Mouse (Mus musculus) testis, adult 2 months (tissue): Measurements from ENCODE around the gene Helb. TPM values are rescaled to one million over a fixed set of nuclear protein-coding genes. Genes with fewer than 3 reads are reported as not detected.

Source experiments
- H3K27ac ChIP-seq: fragments of 200-500 bp; 2 replicates; pipeline ENCODE4 v1.5.1; 2012; ENCODE audit warnings: low read depth, low read length; ENCODE audit not compliant: control insufficient read depth, insufficient read depth
- H3K27me3 ChIP-seq: fragments of 200-500 bp; 2 replicates; pipeline ENCODE4 v1.6.1; 2012; ENCODE audit warnings: mild to moderate bottlenecking, low read length, moderate library complexity; ENCODE audit not compliant: control insufficient read depth, insufficient read depth
- H3K36me3 ChIP-seq: fragments of 200-500 bp; 2 replicates; pipeline ENCODE4 v1.6.1; 2012; ENCODE audit warnings: mild to moderate bottlenecking, low read length; ENCODE audit not compliant: control insufficient read depth, insufficient read depth
- H3K4me1 ChIP-seq: fragments of 200-500 bp; 2 replicates; pipeline ENCODE4 v1.6.1; 2012; ENCODE audit warnings: low read length; ENCODE audit not compliant: control insufficient read depth, insufficient read depth
- H3K4me3 ChIP-seq: fragments of 200-500 bp; 2 replicates; pipeline ENCODE4 v1.5.1; 2012; ENCODE audit warnings: low read depth, mild to moderate bottlenecking, low read length, moderate library complexity, mixed read lengths; ENCODE audit not compliant: control insufficient read depth
- CTCF ChIP-seq: fragments of 200-500 bp; IDR thresholded peaks from 2 replicates; pipeline ENCODE4 v1.5.1; 2012; ENCODE audit warnings: low read depth, mild to moderate bottlenecking, inconsistent platforms, low read length, moderate library complexity; ENCODE audit not compliant: control insufficient read depth, insufficient read depth, insufficient replicate concordance
- POLR2A ChIP-seq: fragments of 200-500 bp; IDR thresholded peaks from 2 replicates; pipeline ENCODE4 v1.6.1; 2012; ENCODE audit warnings: low read depth, mild to moderate bottlenecking, inconsistent platforms, low read length, moderate library complexity; ENCODE audit not compliant: control insufficient read depth
- polyA plus RNA-seq: library from polyadenylated mRNA; depleted of rRNA; stranded (reverse); fragments of >200 nt; gene quantifications from 2 replicates; pipeline ENCODE4 v1.2.3, GENCODE M21; 2012

Gene Helb
- polyA plus RNA-seq, 1 experiment: 0.62 TPM

DNA sequence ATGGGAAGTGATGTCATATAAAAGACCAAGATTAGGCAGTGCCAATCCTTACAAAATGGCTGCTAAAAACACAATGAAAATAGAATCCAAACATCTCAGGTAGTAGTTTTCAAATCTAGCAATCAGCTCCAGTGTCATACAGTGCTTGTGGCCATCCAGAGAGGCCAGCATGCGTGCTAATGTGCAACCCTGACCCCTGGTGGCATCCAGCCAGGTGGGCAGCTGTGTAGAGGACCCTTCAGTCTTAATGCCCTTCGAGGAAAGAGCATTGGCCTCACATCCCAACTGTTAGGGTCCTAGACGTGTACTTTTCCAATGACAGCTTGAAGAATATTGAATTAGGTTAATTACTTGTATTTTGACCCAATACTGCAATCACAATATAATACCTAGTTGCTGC, 34.9 kb downstream of the Helb start:
- Histone ChIP-seq H3K27me3 (no peaks in the 10 kb centered on the region), H3K4me1 (no peaks in the 10 kb centered on the region), H3K4me3 (no peak overlapping the region), H3K36me3 (no peaks in the 10 kb centered on the region), H3K27ac (no peak overlapping the region)
- TF ChIP-seq POLR2A (no peak), CTCF (no peak)

DNA sequence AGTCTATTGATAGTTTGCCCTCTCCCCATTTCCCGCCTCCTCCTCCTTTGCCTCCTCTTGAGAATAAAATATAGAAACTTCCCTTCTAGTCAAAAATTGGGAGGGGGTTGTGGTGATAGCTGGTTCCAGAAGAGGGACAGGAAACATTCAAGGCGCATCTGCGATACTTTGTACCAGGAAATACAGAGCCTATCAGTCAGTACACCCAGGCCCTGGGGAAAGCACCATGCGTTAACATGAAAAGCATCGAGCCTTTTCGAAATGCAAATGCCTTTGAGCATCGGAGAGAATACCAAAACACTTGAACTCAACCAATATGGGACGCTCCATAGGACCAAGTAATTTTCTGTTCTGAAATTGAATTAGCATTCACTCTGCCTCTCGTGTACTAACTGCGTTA, 46.5 kb downstream of the Helb start:
- Histone ChIP-seq H3K4me3 (no peak overlapping the region), H3K27ac (no peak overlapping the region)
- TF ChIP-seq CTCF: no peak
- no peak for TF ChIP-seq POLR2A

DNA sequence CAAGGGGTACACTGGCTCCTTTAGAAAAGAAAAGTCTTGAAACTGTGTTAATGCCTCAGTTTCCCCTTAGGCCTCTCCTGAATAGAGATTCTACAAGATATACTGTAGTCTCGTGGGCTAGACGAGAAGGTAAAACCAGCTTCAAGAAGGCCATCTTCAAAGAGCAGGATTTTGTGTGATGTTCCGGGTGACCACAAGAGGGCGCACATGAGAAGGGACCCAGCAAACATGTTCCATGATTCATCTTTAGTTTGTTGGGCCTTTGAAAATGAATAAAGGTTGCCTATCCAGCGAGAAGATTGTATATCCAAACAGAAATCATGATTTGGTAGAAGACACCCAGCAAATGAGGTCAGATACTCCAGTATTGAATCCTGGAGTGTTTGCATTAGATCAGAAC, 48.4 kb downstream of the Helb start:
- no peaks in the 10 kb centered on the region; the same call in 1 of the 2 replicates for H3K4me1 ChIP-seq
- TF ChIP-seq POLR2A (no peak), CTCF (peak; percentile 43; the same call in 1 of the 2 replicates)
- no peaks in the 10 kb centered on the region for H3K36me3 ChIP-seq
- H3K4me3 ChIP-seq: no peak overlapping the region
- H3K27ac ChIP-seq: no peak overlapping the region
- H3K27me3 ChIP-seq: no peaks in the 10 kb centered on the region

More for the DNA sequence above, 46.5 kb downstream of the Helb start:
- H3K4me1 ChIP-seq: no peaks in the 10 kb centered on the region; the same call in 1 of the 2 replicates
- H3K36me3 ChIP-seq: no peaks in the 10 kb centered on the region
- no peaks in the 10 kb centered on the region for H3K27me3 ChIP-seq

DNA sequence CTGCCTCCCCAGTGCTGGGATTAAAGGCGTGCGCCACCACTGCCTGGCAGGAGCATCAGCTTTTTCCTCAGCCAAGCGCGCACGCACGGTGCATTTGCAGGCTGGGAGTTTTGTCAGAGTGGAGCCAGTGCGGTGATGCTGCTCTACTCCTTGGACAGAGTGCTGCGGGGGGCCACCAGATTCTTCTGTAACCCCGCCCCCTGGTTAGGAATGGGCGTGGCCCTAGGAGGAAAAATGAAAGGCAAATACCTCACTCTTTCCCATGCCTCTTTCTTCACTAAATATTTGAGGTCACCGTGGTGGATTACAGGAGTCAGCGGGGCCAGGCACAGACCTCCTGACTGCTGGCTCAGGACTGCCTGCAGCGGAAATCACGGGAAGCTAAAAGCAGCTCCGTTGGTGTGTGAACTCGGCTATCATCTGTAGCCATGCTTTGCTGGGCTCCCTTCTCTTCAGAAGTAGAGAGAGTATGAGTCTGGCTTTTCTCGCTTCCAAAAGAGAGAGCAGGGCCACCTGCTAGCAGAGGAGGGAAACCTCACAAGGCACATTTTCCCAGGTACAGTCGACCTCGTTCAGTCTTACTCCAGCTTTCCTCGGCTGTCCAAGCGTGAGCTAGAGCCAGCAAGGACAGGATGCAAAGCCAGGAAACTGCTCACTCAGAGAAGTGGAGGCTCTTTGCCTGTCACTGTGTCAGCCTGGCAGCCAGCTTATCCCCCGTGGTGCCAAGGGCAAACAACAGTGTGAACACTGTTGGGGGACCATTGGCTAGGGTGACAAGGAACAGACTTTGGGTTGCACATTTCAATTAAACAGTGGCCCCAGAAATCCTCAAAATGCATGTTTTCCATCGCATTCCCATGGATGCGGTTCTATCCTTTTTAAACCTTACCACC, 51.3 kb downstream of the Helb start:
- no peak for TF ChIP-seq CTCF
- no peak for TF ChIP-seq POLR2A
- no peaks in the 10 kb centered on the region for H3K36me3 ChIP-seq
- no peak overlapping the region for H3K4me3 ChIP-seq
- no peak overlapping the region for H3K27ac ChIP-seq
- H3K4me1 ChIP-seq: no peaks in the 10 kb centered on the region; the same call in 1 of the 2 replicates
- H3K27me3 ChIP-seq: no peaks in the 10 kb centered on the region

DNA sequence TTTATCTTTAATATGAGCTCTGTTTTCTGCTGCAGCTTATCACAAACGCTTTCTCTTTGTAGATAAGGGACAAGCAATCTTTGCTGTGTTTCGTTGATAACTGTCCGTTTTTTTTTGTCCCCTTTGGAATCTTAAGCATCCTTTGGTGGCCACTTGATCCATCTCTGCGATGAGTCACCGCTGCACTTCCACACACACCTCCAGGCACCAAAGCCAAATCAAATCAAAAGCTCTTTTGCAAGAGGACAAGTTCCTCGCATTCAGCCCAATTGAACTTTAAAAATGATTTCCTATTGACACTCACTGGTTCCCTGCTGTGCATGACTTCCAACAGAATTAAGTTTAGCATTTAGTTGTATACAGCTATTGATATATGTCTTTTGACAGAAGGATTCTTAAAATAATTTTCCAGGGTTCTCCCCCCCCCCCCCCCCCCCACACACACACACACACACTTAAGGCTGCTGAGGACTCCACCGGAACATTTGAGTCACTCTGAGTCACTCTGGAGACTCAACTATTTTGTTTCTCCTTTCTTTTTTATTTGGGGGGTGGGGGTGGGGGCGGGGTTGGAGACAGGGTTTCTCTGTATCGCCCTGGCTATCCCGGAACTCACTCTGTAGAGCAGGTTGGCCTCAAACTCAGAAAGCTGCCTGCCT, 52.1 kb downstream of the Helb start:
- Histone ChIP-seq H3K27me3 (no peaks in the 10 kb centered on the region), H3K4me1 (no peaks in the 10 kb centered on the region; the same call in 1 of the 2 replicates), H3K27ac (no peak overlapping the region), H3K4me3 (no peak overlapping the region), H3K36me3 (no peaks in the 10 kb centered on the region)
- TF ChIP-seq POLR2A (no peak), CTCF (no peak)

DNA sequence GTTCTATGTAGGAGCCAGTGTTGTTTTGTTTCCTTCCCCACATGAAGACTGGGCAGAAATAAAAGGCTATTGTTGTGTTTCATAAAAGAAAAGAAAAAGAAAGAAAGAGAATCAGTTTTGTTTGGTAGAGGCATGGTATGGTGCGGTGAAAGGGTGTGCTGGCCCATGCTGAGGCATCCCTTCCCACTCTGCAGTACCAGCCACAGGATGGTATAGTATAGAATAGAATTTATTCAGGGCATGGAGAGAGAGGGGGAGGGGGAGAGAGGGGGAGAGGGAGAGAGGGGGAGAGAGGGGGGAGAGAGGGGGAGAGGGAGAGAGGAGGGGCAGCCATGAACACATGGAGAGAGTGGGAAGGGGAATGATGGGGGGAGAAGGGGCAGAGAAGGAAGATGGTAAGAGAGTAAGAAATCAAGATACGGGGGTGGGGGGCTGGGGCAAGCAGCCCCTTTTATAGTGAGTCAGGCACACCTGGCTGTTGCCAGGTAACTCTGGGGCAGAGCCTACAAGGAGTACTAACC, 68.0 kb downstream of the Helb start:
- Histone ChIP-seq H3K27ac (no peak overlapping the region), H3K4me3 (no peak overlapping the region), H3K27me3 (no peaks in the 10 kb centered on the region), H3K4me1 (no peaks in the 10 kb centered on the region), H3K36me3 (no peaks in the 10 kb centered on the region)
- TF ChIP-seq POLR2A (no peak), CTCF (no peak)

DNA sequence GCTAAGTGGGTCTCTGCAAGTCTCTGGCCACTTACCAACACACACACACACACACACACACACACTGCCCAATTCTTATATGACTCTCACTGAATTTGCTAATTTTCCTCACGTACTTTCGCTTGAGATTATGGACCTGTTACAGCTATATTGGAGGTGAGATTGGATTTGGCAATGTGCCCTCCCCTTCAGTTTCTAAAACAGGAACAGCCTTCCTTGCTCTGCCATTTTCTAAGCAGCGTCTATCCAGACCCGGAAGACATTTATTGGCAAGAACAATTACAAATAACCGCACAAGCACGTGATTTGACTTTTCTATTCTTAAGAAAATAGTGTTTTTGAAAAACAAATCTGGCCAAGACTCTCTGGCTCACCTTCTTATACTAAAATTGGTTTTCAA, 68.5 kb downstream of the Helb start:
- Histone ChIP-seq H3K4me3 (no peak overlapping the region), H3K36me3 (no peaks in the 10 kb centered on the region), H3K4me1 (no peaks in the 10 kb centered on the region), H3K27ac (no peak overlapping the region), H3K27me3 (no peaks in the 10 kb centered on the region)
- TF ChIP-seq POLR2A (no peak), CTCF (no peak)
